Comparison of ENCODE assay signal across 22 mouse cellular contexts in the genomic region with DNA sequence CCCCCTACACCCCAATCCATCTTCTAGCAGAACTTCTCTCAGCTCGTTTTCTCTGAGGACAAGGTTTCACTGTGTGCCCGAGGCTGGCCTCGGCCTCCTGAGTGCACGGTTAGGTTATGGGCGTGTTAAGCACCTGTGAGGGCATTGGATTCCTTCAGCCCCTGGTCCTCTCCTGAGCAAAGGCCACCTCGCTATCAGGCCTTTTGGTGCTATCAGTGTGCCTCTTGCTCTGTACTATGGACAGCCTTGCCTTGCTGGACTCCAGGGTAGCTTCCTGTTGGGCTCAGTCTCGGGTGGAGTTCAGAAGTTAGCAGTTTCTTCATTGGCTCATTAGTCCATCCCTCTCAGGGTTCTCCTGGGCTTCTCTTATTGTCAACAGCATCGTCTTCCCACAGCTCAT. TPM values are rescaled to one million over a fixed set of nuclear protein-coding genes. Genes with fewer than 3 reads are reported as not detected.
"Had no signal": no experiment of that assay in that cellular context is flagged by ENCODE, and none has a peak within 500 bp of the region (broad histone marks: within the 10 kb centered on the region; RNA-seq: fewer than 3 reads in every experiment).

No protein-coding gene starts in this region.

- H3K9ac ChIP-seq: liver, embryonic 15.5 days; lung, embryonic 15.5 days; midbrain, embryonic 13.5 days; midbrain, embryonic 15.5 days; neural tube, embryonic 12.5 days; stomach, embryonic 15.5 days had no signal

- DNase-seq: lung, adult 2 months; lung, postnatal 14 days; lung, postnatal 36 days; retina, postnatal 1 day; right cerebral cortex, adult 18-20 months; right cerebral cortex, postnatal 25 days; right cerebral cortex, postnatal 4 days; thymus, adult 2 months; thymus, postnatal 25 days; thymus, postnatal 4 days had no signal

- ATAC-seq: lung, postnatal 0 days; midbrain, embryonic 13.5 days; midbrain, embryonic 15.5 days had no signal

- H3K4me2 ChIP-seq: liver, embryonic 15.5 days; lung, embryonic 15.5 days; midbrain, embryonic 11.5 days; midbrain, embryonic 13.5 days; midbrain, embryonic 15.5 days; neural tube, embryonic 12.5 days; stomach, embryonic 15.5 days had no signal

- H3K4me3 ChIP-seq: liver, embryonic 15.5 days; lung, embryonic 15.5 days; megakaryocyte, embryonic 14.5 days; midbrain, embryonic 13.5 days; midbrain, embryonic 15.5 days; neural tube, embryonic 12.5 days; stomach, embryonic 15.5 days had no signal

- H3K27me3 ChIP-seq: liver, embryonic 15.5 days; lung, embryonic 15.5 days; megakaryocyte, embryonic 14.5 days; midbrain, embryonic 13.5 days; midbrain, embryonic 15.5 days; neural tube, embryonic 12.5 days; stomach, embryonic 15.5 days had no signal

- H3K27ac ChIP-seq: liver, embryonic 15.5 days; lung, embryonic 15.5 days; macrophage; midbrain, embryonic 13.5 days; midbrain, embryonic 15.5 days; neural tube, embryonic 12.5 days; stomach, embryonic 15.5 days; stomach, postnatal 0 days had no signal

- H3K9me3 ChIP-seq: liver, embryonic 15.5 days; lung, embryonic 15.5 days; megakaryocyte, embryonic 14.5 days; midbrain, embryonic 13.5 days; midbrain, embryonic 15.5 days; neural tube, embryonic 12.5 days; stomach, embryonic 15.5 days had no signal

RNA-seq across cellular contexts. Expression of a gene that starts 20.8 kb away (rescaled TPM):
- total RNA-seq: monocyte, adult 5-6 weeks had no signal
